22 mouse cellular contexts compared by ENCODE assay signal in genomic region chrX:166525637-166526315, GRCm38 (mm10). TPM values are rescaled to one million over a fixed set of nuclear protein-coding genes. Genes with fewer than 3 reads are reported as not detected.
DNase-seq lines count a peak whose midpoint lies in the region; ATAC-seq and TF ChIP-seq lines count a peak whose summit lies in the region.
"Had no signal": no experiment of that assay in that cellular context is flagged by ENCODE, and none has a peak within 500 bp of the region (broad histone marks: within the 10 kb centered on the region; RNA-seq: fewer than 3 reads in every experiment).

No protein-coding gene starts in this region.

- no peak overlapping the region for H3K27ac ChIP-seq in lung, embryonic 14.5 days (ENCODE audit: low read depth)
- H3K27ac ChIP-seq: gastrocnemius, adult 2 months; hindbrain, embryonic 13.5 days; limb, embryonic 10.5 days; midbrain, embryonic 15.5 days had no signal

- no peaks in the 10 kb centered on the region for H3K9me3 ChIP-seq in lung, embryonic 14.5 days (ENCODE audit: low read depth, low read length)
- H3K9me3 ChIP-seq: heart, embryonic 12.5 days; hindbrain, embryonic 13.5 days; limb, embryonic 10.5 days; midbrain, embryonic 15.5 days had no signal

- 64% methylated on average over 2 of the region's 2 CpGs for WGBS in lung, embryonic 14.5 days
- 78% methylated on average over 2 of the region's 2 CpGs for WGBS in lung, adult 2 months

- no peak for TF ChIP-seq CTCF in lung, embryonic 14.5 days (IDR thresholded peaks at IDR 0.05; ENCODE audit: low read depth)
- TF ChIP-seq CTCF in lung, adult 2 months (IDR thresholded peaks at IDR 0.05; ENCODE audit: insufficient read depth, low read length) = no peak

- H3K4me3 ChIP-seq in lung, embryonic 14.5 days (ENCODE audit: low read depth, low read length) = no peak overlapping the region
- no peak overlapping the region for H3K4me3 ChIP-seq in lung, adult 2 months (replicated peaks; ENCODE audit: extremely low read depth, low read depth, low read length)
- H3K4me3 ChIP-seq: gastrocnemius, adult 2 months; heart, embryonic 12.5 days; hindbrain, embryonic 13.5 days; limb, embryonic 10.5 days; midbrain, embryonic 15.5 days; myocyte had no signal

- H3K27me3 ChIP-seq in lung, embryonic 14.5 days (ENCODE audit: insufficient read depth, low read length) = no peaks in the 10 kb centered on the region
- H3K27me3 ChIP-seq: heart, embryonic 12.5 days; midbrain, embryonic 15.5 days had no signal

- ATAC-seq in lung, embryonic 14.5 days (ENCODE audit: insufficient read depth) = peak; percentile 44; the same call in 1 of the 2 replicates
- ATAC-seq: CD4-positive, CD25-positive, alpha-beta regulatory T cell, adult 4 months; inflammation-experienced regulatory T-cells, adult 6 months; midbrain, embryonic 15.5 days had no signal

- peak; percentile 6 for DNase-seq in adrenal gland, postnatal 10 days
- no peak for DNase-seq in adrenal gland, postnatal 14 days
- no peak for DNase-seq in lung, embryonic 14.5 days
- no peak for DNase-seq in lung, adult 2 months
- DNase-seq in lung, postnatal 14 days = peak; percentile 4
- no peak for DNase-seq in MN1 (ENCODE audit: low spot score)
- no peak for DNase-seq in kidney, adult 8-10 months
- DNase-seq: cerebellum, adult 9-11 months; gastrocnemius, adult 2 months; heart, postnatal 14 days; kidney, postnatal 10 days; right cerebral cortex, postnatal 25 days; thymus, postnatal 25 days had no signal

- no peak for TF ChIP-seq POLR2A in lung, adult 2 months (IDR thresholded peaks at IDR 0.05; ENCODE audit: borderline replicate concordance, extremely low read depth, low read depth, low read length)

- no peak overlapping the region for H3K9ac ChIP-seq in lung, embryonic 14.5 days
- H3K9ac ChIP-seq: heart, embryonic 12.5 days; hindbrain, embryonic 13.5 days; midbrain, embryonic 15.5 days had no signal

- H3K36me3 ChIP-seq in lung, embryonic 14.5 days (ENCODE audit: insufficient read depth) = no peaks in the 10 kb centered on the region
- H3K36me3 ChIP-seq: heart, embryonic 12.5 days; hindbrain, embryonic 13.5 days; limb, embryonic 10.5 days; midbrain, embryonic 15.5 days had no signal

- no peak overlapping the region for H3K4me2 ChIP-seq in lung, embryonic 14.5 days
- H3K4me2 ChIP-seq: heart, embryonic 12.5 days; hindbrain, embryonic 13.5 days; midbrain, embryonic 15.5 days had no signal

- no peaks in the 10 kb centered on the region for H3K4me1 ChIP-seq in lung, embryonic 14.5 days (ENCODE audit: insufficient read depth)
- H3K4me1 ChIP-seq in lung, adult 2 months (ENCODE audit: control insufficient read depth, insufficient read depth, low read length) = no peaks in the 10 kb centered on the region
- H3K4me1 ChIP-seq: heart, embryonic 12.5 days; hindbrain, embryonic 13.5 days; limb, embryonic 10.5 days; midbrain, embryonic 15.5 days had no signal

RNA-seq across cellular contexts. Expression of gene Tceanc, which starts 7.4 kb away (rescaled TPM):
- 1 to 10 TPM; 4.8 to 6.5 TPM for total RNA-seq in adrenal gland, postnatal 10 days (2021)
- 4.2 and 8.4 TPM in 2 replicates for total RNA-seq in adrenal gland, postnatal 14 days (2021)
- 7.1 and 7.4 TPM in 2 replicates for polyA plus RNA-seq in lung, embryonic 14.5 days (2014; fragmentation: Nextera tagmentation; extraction: Ambion mirVana)
- polyA plus RNA-seq in lung, adult 2 months (2012; rRNA removed) = 0.86 and 1.4 TPM in 2 replicates

RNA-seq across cellular contexts. Expression of gene Rab9, which starts 46.1 kb away (rescaled TPM):
- total RNA-seq in adrenal gland, postnatal 10 days (2021) = 10 to 100 TPM; 49.8 to 58.6 TPM
- total RNA-seq in adrenal gland, postnatal 14 days (2021) = 58.4 and 60.7 TPM in 2 replicates
- polyA plus RNA-seq in lung, embryonic 14.5 days (2014; fragmentation: Nextera tagmentation; extraction: Ambion mirVana) = 65.9 and 66.9 TPM in 2 replicates
- polyA plus RNA-seq in lung, adult 2 months (2012; rRNA removed) = 6.1 and 10.3 TPM in 2 replicates

RNA-seq across cellular contexts. Expression of gene Egfl6, which starts 59.7 kb away (rescaled TPM):
- 10 to 100 TPM; 14.9 to 17.0 TPM for total RNA-seq in adrenal gland, postnatal 10 days (2021)
- total RNA-seq in adrenal gland, postnatal 14 days (2021) = 20.5 and 21.4 TPM in 2 replicates
- 36.1 and 39.2 TPM in 2 replicates for polyA plus RNA-seq in lung, embryonic 14.5 days (2014; fragmentation: Nextera tagmentation; extraction: Ambion mirVana)
- polyA plus RNA-seq in lung, adult 2 months (2012; rRNA removed) = 20.7 and 27.4 TPM in 2 replicates
- total RNA-seq: megakaryocyte-erythroid progenitor cell, adult 5-6 weeks had no signal
- polyA plus RNA-seq: CD4-positive, CD25-positive, alpha-beta regulatory T cell, adult 4 months; inflammation-experienced regulatory T-cells, adult 6 months; liver, adult 2 months; myocyte had no signal

Comparison
In these comparisons a context has a peak if more than half of its experiments do, and no peak if none do; other contexts are left out.
1. DNase-seq: peak in adrenal gland, postnatal 10 days (single experiment) and lung, postnatal 14 days (single experiment); none in adrenal gland, postnatal 14 days (single experiment), lung, embryonic 14.5 days (single experiment), lung, adult 2 months (single experiment), MN1 (single experiment) and kidney, adult 8-10 months (0 of 2).